Mouse (Mus musculus) sigmoid colon, adult 10 weeks (tissue): ENCODE measurements around the gene Klk14. TPM values are rescaled to one million over a fixed set of nuclear protein-coding genes. Genes with fewer than 3 reads are reported as not detected.

Experiments used
- polyA plus RNA-seq: library from polyadenylated mRNA; stranded (reverse); fragments of 350-450 nt; fragmentation: Illumina TruSeq; extraction: RNeasy Lipid Tissue Mini Kit (QIAGEN cat#74804); gene quantifications from one replicate; pipeline ENCODE4 v1.2.3, GENCODE M21; 2014; ENCODE audit warnings: low read depth, low replicate concordance

Gene Klk14
- polyA plus RNA-seq, result not detected

GRCm38 (mm10) chr7:43690118-43690517 is at the start of gene Klk14:
Gene Klk14, plus strand, starts transcription at chr7:43690418.

DNA sequence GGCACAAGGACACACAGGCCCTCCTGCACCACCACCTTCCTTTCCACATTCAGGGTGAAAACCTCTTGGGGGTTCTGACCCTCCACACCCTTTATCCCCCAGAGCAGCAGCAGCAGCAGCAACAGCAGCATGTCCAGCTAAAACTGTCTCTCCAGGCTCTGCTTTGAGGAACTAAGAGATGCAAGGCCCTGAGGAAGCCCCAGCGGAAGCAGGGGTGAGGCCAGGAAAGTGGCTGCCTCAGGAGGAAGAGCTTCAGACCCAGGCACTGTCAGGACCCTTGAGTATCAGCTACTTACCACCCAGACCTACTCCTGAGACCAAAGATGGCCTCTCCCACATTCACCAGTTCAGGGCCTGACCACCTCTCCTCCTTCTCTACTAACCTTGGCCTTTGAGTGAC is 30.2 kb upstream of the Klk14 start, which contains the start of gene Siglece:
Gene Siglece, minus strand, starts transcription at position 160 of the 400 bp plus-strand sequence.

GRCm38 (mm10) chr7:43671809-43672580 is 18.2 kb upstream of the Klk14 start, which contains the start of gene Ctu1:
Gene Ctu1, plus strand, starts transcription at chr7:43672016.

GRCm38 (mm10) chr7:43712267-43712666 is 22.0 kb downstream of the Klk14 start, which contains the start of gene Klk13:
Gene Klk13, plus strand, starts transcription at chr7:43712567.

Other genes with a start within 250 kb of the Klk14 start
- gene Cldnd2, start 249.6 kb upstream of the Klk14 start, polyA plus RNA-seq, result not detected
- 4.8 TPM for gene Etfb, start 246.3 kb upstream of the Klk14 start, polyA plus RNA-seq
- gene Gm45233, start 246.3 kb upstream of the Klk14 start, polyA plus RNA-seq, result not detected
- 0.32 TPM for gene Vsig10l, start 227.3 kb upstream of the Klk14 start, polyA plus RNA-seq
- gene Iglon5, start 200.3 kb upstream of the Klk14 start, polyA plus RNA-seq, result not detected
- not detected for gene 4931406B18Rik, start 184.5 kb upstream of the Klk14 start, polyA plus RNA-seq
- gene Cd33, start 146.0 kb upstream of the Klk14 start, polyA plus RNA-seq, result 14.8 TPM
- gene Zfp658, start 128.2 kb upstream of the Klk14 start, polyA plus RNA-seq, result 1.5 TPM
- 17.7 TPM for gene Zfp719, start 110.8 kb upstream of the Klk14 start, polyA plus RNA-seq
- gene Zfp819, start 83.2 kb upstream of the Klk14 start, polyA plus RNA-seq, result not detected
- gene Ceacam18, start 55.7 kb upstream of the Klk14 start, polyA plus RNA-seq, result 2.9 TPM
- 0.54 TPM for gene Siglece, start 30.3 kb upstream of the Klk14 start, polyA plus RNA-seq
- gene Ctu1, start 18.4 kb upstream of the Klk14 start, polyA plus RNA-seq, result 2.9 TPM
- gene Klk13, start 22.1 kb downstream of the Klk14 start, polyA plus RNA-seq, result not detected
- not detected for gene Klk12, start 78.5 kb downstream of the Klk14 start, polyA plus RNA-seq
- not detected for gene Klk11, start 84.2 kb downstream of the Klk14 start, polyA plus RNA-seq
- gene Klk10, start 90.6 kb downstream of the Klk14 start, polyA plus RNA-seq, result not detected
- not detected for gene Klk9, start 101.5 kb downstream of the Klk14 start, polyA plus RNA-seq
- not detected for gene Klk8, start 107.2 kb downstream of the Klk14 start, polyA plus RNA-seq
- not detected for gene Klk7, start 120.9 kb downstream of the Klk14 start, polyA plus RNA-seq
- gene Klk6, start 134.1 kb downstream of the Klk14 start, polyA plus RNA-seq, result not detected
- gene Klk5, start 151.6 kb downstream of the Klk14 start, polyA plus RNA-seq, result not detected
- gene Klk4, start 190.7 kb downstream of the Klk14 start, polyA plus RNA-seq, result not detected
- not detected for gene Klk15, start 243.3 kb downstream of the Klk14 start, polyA plus RNA-seq